Mouse (Mus musculus): ENCODE measurements around the gene Timm13.

The Timm13 gene

DNA sequence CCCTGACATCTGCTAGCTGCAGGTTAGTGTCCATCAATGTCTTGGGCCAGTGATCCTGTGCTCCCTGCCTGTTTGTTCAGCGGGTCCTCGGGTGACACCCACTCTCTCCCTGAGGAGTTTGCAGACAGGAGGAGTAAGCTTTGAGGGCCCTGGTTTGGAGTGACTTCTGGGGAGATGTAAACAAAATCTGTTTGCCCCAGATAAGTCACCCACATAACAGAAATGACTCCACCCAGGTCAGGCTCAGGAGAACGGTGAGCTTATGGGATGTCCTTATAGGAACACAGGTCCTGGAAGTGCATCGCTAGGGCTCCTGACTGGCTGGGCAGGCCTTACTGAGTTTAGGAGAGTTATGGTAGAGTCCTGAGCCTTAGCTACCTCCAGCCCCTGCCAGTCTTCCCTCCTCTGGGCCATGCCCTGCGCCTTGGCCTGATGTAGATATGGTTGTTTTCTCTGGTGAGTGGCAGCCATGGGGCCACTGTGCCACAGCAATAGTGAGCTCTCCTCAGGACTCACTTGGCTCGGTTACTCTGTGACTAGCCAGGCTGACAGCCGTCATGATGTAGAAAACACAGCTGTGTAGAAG lies 42.3 kb downstream of the Timm13 start:
- no peak for DNase-seq

DNA sequence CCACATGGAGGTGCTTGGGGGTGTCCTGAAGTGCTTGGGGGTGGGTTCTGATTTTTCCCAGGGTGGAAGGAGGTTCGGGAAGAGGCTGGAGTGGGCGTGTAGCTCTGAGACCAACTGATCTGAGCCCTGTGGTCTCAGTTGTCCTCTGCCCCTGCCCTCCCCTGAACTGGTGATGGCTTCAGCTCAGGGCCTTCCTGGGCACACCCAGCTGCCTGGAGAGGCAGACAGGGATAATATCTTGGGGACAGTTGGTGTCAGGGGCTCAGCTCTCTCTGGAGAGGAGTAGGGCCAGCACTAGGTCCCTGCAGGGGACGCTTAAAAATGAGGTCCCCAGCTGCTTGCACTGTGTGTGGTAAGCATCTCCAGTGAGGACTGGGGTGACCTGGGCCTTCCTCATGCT lies 42.9 kb downstream of the Timm13 start:
- no peak for DNase-seq

DNA sequence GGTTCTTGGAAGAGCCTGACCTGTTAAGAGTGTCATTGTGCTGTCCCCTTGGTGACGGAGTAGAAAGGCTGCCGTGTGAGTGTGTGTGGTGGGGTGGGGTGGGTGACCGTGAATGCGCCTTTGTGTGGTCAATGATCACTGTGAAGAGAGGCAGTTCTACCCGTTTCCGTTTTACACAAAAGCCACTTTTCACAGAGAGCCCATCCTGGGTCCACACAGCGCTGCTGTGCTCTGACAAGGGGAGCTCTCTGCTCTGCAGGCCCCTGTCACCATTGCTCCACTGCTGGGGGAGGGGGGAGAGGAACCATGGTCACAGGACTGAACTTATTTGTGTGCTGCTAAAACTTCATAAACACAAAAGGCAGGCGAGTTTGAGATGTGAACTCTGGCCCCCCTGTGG lies 43.4 kb downstream of the Timm13 start:
- DNase-seq, result no peak

DNA sequence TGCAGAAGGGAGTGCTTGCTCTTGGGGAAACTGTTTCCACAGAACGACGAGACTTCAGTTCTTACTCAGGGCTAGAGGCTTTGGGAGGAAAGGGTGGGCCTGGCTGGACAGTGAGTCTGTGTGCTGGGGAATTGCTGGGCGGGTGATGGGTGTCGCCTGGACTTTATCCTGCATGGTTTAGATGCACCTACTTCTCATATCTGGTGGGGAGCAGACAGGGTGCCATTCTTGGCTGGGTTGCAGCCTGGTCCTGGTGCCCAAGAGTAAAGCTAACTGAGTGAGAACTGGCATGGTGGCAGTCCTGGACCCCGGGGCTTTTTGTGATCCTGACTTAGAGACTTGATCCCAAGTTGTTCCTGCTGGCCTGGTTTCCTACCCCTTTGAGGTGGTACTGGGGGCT lies 43.9 kb downstream of the Timm13 start:
- DNase-seq, result no peak

DNA sequence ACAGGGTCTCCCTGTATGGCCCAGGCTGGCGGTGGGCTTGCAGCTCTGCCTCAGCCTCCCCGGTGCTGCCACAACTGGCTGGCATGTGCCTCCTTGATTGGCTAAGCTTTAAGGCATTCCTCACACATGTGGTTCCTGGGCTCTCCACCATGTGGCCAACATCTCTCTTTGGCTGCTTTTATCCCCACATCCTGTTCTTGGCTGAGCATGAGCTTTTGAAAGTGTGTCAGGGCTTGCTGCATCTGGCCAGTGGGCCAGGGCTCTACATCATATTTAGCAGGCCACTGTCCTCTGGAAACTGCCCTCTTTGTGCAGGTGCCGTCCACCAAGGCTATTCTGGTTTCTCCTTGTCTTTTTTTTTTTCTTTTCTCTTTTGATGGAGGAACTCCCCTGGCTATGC lies 44.5 kb downstream of the Timm13 start:
- no peak for DNase-seq

DNA sequence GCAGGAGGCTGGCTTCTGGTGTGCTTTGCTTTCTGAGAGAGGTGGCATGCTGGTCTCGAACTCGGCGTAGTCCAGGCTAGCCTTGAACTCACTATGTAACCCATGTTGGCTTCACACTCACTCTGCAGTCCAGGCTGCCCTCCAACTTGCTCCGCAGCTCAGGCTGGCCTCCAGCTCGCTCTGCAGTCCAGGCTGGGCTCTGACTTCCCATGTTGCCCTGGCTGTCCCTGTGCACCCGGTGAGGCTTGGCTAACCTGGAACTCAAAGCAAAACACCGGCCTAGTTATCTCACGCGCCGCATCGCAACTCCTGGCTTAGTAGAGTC lies 45.1 kb downstream of the Timm13 start:
- peak in 1 of 2 experiments; percentile 56 for DNase-seq

DNA sequence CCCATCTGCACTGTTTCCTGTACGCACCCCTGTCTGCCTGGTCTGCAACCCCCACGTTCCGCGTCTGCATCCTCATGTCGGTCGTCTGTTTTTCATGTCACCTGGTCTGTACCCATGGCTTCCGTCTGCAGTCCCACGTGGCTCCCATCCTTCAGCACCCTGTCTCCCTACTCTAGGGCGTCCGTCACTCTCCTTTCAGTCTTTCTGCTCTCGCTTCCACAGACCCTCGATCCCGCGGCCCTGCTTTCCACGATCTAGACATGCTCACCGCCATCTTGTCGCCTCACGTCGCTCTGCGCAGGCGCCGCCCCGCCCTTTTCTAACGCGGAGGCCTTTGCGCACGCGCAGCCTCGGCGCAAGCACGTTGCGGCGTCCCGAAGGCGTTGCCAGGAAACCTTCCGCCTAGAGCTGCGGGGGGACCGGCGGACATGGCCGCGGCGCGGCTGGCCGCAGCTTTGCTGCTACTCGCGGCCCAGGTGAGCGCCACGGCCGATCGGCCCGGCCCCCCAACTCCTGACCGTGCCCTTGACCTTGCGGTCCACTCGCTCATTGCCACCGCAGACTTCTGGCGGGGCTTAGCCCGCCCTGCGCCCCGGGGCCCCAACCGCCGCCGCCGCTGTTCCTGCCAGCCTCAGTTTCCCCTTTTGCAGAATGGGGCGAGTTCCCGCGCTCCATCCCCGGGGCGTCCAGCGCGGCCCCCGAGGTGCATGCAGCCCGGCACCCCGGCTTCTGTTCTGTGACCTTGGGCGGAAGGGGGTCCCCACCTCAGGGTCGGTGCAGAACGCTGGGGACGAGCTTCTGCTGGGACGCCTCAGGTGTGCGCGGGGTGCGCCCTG lies 45.6 kb downstream of the Timm13 start, which contains the start of the genes Lsm7 and Sppl2b:
Gene Lsm7 (minus strand): TSS at position 297 of the 836 bp plus-strand sequence.
Gene Sppl2b (plus strand): TSS at position 363 of the 836 bp plus-strand sequence.
- peak; percentile 99 for DNase-seq

All from cerebellum, postnatal 10 days (tissue).